Mouse (Mus musculus) limb, embryonic 12.5 days (tissue): ENCODE measurements at regions not wholly inside any gene's neighbourhood (a gene's known extent, or its start where the extent isn't known, plus 50 kb on each side); places are given as distances from the start of the nearest gene placed in this dataset.

ENCODE experiments used
- ATAC-seq: fragments of 200-750 bp; cut with Nextera tagmentation; 2 replicates; pipeline ENCODE4 v1.8.0; 2017; ENCODE audit warnings: low read depth, moderate TSS enrichment; ENCODE audit not compliant: insufficient number of reproducible peaks, insufficient read depth, low FRiP score, low TSS enrichment
- H3K27ac ChIP-seq: fragments of 300-500 bp; sonication (generic); 2 replicates; pipeline ENCODE4 v1.5.1; 2016; ENCODE audit warnings: mild to moderate bottlenecking, moderate library complexity
- H3K27me3 ChIP-seq: fragments of 300-500 bp; sonication (generic); 2 replicates; pipeline ENCODE4 v1.6.1; 2016; ENCODE audit warnings: mild to moderate bottlenecking, moderate library complexity
- H3K36me3 ChIP-seq: fragments of 300-500 bp; sonication (generic); 2 replicates; pipeline ENCODE4 v1.6.1; 2016; ENCODE audit warnings: mild to moderate bottlenecking, moderate library complexity
- H3K4me1 ChIP-seq: fragments of 300-500 bp; sonication (generic); replicated peaks from 2 replicates; pipeline ENCODE4 v1.6.1; 2016
- H3K4me2 ChIP-seq: fragments of 300-500 bp; sonication (generic); 2 replicates; pipeline ENCODE4 v1.6.1; 2016; ENCODE audit warnings: mild to moderate bottlenecking, moderate library complexity
- H3K4me3 ChIP-seq: fragments of 300-500 bp; sonication (generic); replicated peaks from 2 replicates; pipeline ENCODE4 v1.5.1; 2016; ENCODE audit warnings: mild to moderate bottlenecking
- H3K9ac ChIP-seq: fragments of 300-500 bp; sonication (generic); replicated peaks from 2 replicates; pipeline ENCODE4 v1.6.1; 2016; ENCODE audit warnings: mild to moderate bottlenecking, moderate library complexity
- H3K9me3 ChIP-seq: fragments of 300-500 bp; sonication (generic); 2 replicates; pipeline ENCODE4 v1.6.1; 2016; ENCODE audit warnings: mild to moderate bottlenecking, moderate library complexity
- WGBS: fragments of 180-500 bp; shearing (Covaris S2); methylation state at CpG from one replicate; pipeline ENCODE4 v1.1.7; 2016; 5-methylcytosine and 5-hydroxymethylcytosine counted together

DNA sequence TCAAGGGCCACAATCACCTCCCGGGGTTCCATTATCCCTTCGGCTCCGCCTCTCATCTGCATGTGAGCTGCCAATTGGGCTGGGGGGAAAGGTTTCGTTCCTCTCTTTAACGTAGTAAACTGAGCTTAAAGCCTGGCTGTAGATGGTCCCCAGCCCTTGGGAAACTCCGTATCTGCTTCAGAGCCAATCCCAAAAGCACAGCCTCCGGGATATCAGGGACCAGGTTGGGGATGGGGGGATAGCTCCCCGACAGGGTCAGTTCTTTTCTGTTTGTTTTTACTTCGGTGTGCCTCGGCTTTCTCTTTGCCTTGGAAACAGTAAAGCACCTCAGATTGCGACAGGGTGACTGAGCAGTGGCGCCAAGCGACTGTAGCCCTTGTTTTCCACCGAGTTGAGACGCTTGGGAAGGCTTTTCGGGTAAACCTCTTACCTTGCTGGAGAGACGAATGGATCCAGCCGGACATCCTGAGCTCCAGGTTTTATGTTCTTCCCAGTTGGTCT lies 64.5 kb downstream of the Tfap2c start:
- H3K27ac ChIP-seq: no peak overlapping the region
- H3K4me1 ChIP-seq: peaks cover 15% of the 10 kb centered on the region
- H3K4me2 ChIP-seq: peak overlapping the region; percentile 64
- peak overlapping the region; percentile 38 for H3K4me3 ChIP-seq
- H3K27me3 ChIP-seq: peaks cover 22% of the 10 kb centered on the region
- under 1% methylated on average over 18 of the region's 18 CpGs for WGBS
- no peak for ATAC-seq
- H3K9me3 ChIP-seq: no peaks in the 10 kb centered on the region
- no peaks in the 10 kb centered on the region for H3K36me3 ChIP-seq
- peak overlapping the region; percentile 50 for H3K9ac ChIP-seq

GRCm38 (mm10) chr2:172615148-172615547 lies 65.8 kb downstream of the Tfap2c start:
- Histone ChIP-seq H3K4me3 (no peak overlapping the region), H3K27me3 (peaks cover 22% of the 10 kb centered on the region), H3K9ac (no peak overlapping the region), H3K4me2 (no peak overlapping the region), H3K4me1 (peaks cover 16% of the 10 kb centered on the region), H3K36me3 (no peaks in the 10 kb centered on the region), H3K9me3 (no peaks in the 10 kb centered on the region), H3K27ac (no peak overlapping the region)
- WGBS: 40% methylated on average over 2 of the region's 2 CpGs
- no peak for ATAC-seq

DNA sequence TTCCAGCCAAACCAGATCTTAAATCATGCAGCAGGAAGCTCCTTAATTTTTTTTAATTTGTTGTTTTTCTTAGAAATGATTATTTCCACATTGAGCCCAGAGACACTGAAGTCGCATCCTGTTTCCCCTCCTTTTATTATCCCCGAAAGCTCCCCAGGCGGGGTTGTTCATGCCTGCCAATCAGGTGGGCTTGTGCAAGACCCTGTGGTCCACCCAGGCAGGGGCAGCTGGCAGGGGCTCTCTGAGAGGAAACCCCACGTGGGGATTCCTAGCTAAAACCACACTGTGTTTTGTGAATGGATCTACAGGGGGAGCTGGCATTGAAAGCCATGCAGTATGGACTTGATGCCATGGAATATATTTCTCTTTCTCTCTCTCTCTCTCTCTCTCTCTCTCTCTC lies 66.2 kb downstream of the Tfap2c start:
- 30% methylated on average over 4 of the region's 4 CpGs for WGBS
- Histone ChIP-seq H3K27ac (no peak overlapping the region), H3K4me3 (no peak overlapping the region), H3K9me3 (no peaks in the 10 kb centered on the region), H3K27me3 (peaks cover 22% of the 10 kb centered on the region), H3K4me2 (no peak overlapping the region), H3K9ac (no peak overlapping the region), H3K36me3 (no peaks in the 10 kb centered on the region), H3K4me1 (peaks cover 20% of the 10 kb centered on the region)
- no peak for ATAC-seq

DNA sequence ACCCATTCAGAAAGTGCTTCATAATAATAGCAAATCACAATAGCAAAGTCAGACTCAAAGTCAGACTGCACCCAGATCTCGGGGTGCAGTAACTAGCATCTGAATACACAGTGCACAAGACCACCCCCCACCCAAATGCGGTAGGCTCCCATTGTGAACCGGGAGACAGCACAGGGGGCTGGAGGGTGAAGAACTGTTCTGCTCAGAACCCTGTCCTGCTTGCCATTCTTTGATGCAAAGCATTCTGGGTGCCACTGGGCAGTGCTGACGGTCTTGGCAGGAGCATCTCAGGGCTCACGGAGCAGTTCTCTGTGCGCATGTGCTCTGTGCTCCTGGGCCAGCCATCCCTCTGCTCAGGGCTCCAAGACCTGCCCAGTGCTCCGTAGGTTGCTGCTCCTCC lies 69.8 kb downstream of the Tfap2c start:
- Histone ChIP-seq H3K27ac (no peak overlapping the region), H3K9ac (no peak overlapping the region), H3K4me3 (no peak overlapping the region), H3K27me3 (peaks cover 15% of the 10 kb centered on the region), H3K36me3 (no peaks in the 10 kb centered on the region), H3K9me3 (no peaks in the 10 kb centered on the region), H3K4me2 (no peak overlapping the region), H3K4me1 (peaks cover 26% of the 10 kb centered on the region)
- ATAC-seq: no peak
- WGBS: 89% methylated on average over 7 of the region's 7 CpGs

GRCm38 (mm10) chr2:172620001-172620400 lies 70.6 kb downstream of the Tfap2c start:
- H3K36me3 ChIP-seq: no peaks in the 10 kb centered on the region
- peak; percentile 38; the same call in 1 of the 2 replicates for ATAC-seq
- no peak overlapping the region for H3K4me3 ChIP-seq
- no peak overlapping the region for H3K27ac ChIP-seq
- H3K27me3 ChIP-seq: peaks cover 9% of the 10 kb centered on the region; the same call in 1 of the 2 replicates
- no peak overlapping the region for H3K9ac ChIP-seq
- peaks cover 18% of the 10 kb centered on the region for H3K4me1 ChIP-seq
- 45% methylated on average over 5 of the region's 5 CpGs for WGBS
- H3K9me3 ChIP-seq: no peaks in the 10 kb centered on the region
- no peak overlapping the region for H3K4me2 ChIP-seq

DNA sequence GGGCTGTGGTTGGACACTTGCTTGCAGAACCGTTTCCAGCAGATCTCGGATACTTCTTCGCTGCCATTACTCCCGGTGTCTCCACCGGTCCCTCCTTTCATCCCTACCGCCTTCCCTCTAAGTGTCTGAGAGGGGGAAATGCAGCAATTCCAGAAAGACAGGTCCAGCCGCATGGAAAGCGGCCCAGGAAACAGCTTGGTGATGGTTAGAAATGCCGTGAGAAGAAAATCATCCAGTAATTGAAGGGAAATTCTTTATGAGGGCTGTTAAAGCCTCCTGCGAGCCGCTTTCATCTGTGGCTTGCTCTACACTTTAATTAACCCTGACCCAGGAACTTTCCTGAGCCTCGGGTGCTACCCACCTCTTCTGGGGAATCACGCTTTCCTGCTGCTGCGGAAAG lies 74.3 kb downstream of the Tfap2c start:
- Histone ChIP-seq H3K4me2 (peak overlapping the region; percentile 37), H3K9me3 (no peaks in the 10 kb centered on the region), H3K27ac (0 out of 2 replicates have a peak overlapping the region, but pooled peaks have one; percentile 29), H3K4me1 (peaks cover 18% of the 10 kb centered on the region), H3K36me3 (no peaks in the 10 kb centered on the region), H3K4me3 (no peak overlapping the region), H3K9ac (0 out of 2 replicates have a peak overlapping the region, but pooled peaks have one; percentile 31), H3K27me3 (peaks cover 9% of the 10 kb centered on the region; the same call in 1 of the 2 replicates)
- no peak for ATAC-seq
- WGBS: 3% methylated on average over 14 of the region's 14 CpGs

DNA sequence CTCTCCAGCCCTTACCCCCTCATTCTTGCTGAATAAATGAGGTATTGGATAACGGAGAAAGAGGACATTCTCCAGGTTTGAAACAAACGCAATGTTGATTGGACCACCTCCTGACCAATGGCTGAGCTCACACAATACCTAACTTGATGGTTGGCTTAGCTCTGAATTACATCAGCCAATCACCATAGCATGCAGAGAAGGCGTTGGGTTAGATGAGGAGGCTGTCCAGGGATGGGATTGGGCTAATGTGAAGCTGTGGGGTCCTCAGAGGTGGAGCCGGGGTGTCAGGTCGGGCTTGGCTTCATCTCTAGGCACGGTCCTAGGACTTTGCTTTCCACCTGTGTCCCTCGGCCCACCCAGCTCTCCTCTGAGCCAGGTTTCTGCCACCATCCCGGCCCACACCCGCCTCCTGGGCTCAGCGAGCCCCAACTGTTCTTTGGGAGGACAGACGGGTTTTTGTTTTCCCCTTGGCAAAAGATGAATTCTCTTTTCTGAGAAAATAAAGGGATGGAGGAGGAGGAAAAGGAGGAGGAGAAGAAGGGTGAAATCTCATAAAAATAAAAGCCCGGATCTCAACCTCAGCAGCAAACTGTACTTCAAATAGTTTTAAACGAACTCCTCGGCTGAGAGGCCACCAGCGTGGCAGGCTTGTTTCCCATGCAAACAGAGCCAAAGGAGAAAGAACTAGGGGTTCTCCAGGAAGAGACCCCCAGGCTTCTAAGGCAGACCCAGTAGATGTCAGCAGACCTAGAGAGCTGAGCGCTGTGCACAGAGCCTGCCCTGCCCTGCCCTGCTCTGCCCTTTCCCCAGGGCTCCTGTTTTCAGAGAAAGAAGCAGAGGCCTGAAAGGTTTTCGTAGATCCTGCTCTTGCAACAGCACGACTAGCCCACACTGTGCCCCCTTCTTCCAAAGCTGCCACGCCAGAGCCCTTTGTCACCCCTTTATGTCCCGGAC lies 78.2 kb downstream of the Tfap2c start:
- no peak overlapping the region for H3K4me3 ChIP-seq
- H3K27me3 ChIP-seq: peaks cover 9% of the 10 kb centered on the region; the same call in 1 of the 2 replicates
- H3K9ac ChIP-seq: no peak overlapping the region
- H3K27ac ChIP-seq: no peak overlapping the region
- no peak for ATAC-seq
- no peaks in the 10 kb centered on the region for H3K9me3 ChIP-seq
- H3K4me1 ChIP-seq: peaks cover 16% of the 10 kb centered on the region
- H3K36me3 ChIP-seq: no peaks in the 10 kb centered on the region
- 70% methylated on average over 20 of the region's 20 CpGs for WGBS
- no peak overlapping the region for H3K4me2 ChIP-seq

DNA sequence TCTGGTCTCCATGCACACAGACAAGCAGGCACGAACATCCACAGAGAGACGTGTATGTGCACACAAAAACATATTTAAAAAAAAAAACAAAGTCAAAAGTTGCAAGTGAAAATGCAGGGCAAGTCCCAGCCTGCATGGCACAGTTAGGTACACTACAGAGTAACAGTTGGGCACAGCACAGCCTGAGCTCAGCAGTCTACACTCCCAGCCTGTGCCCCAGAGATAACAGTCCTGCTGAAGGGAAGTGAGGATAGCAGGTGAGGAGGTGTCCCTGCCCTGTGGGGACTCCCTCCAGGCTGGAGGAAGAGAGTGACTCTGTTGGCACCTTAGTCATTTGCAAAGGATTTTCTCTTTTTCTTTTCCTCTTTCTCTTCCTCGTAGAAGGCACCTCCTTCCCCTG lies 80.9 kb downstream of the Tfap2c start:
- Histone ChIP-seq H3K4me1 (0 out of 2 replicates have a peak, but pooled peaks cover 5% of the 10 kb centered on the region), H3K9me3 (no peaks in the 10 kb centered on the region), H3K4me3 (no peak overlapping the region), H3K9ac (no peak overlapping the region), H3K27ac (no peak overlapping the region), H3K27me3 (no peaks in the 10 kb centered on the region), H3K36me3 (no peaks in the 10 kb centered on the region), H3K4me2 (no peak overlapping the region)
- WGBS: 75% methylated on average over 3 of the region's 3 CpGs
- no peak for ATAC-seq

DNA sequence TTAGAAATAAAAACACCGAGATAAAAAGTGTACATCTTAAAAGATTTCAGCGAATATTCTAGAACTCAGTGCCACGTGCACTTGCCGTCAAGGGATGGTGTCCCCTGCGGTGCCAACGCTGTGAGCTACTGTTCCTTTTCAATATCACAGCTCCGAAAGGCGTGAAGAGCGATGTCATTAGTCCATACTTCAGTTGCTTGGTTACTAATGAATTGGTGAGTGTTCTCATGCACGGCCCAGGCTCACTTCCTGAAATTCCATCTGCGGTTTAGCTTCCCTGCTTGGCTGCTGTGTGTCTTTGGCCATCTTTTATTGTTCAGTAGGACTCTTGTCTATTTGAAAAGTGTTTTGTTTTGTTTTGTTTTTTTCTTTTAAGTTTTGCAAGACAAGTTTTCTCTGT lies 93.2 kb downstream of the Tfap2c start:
- no peak for ATAC-seq

DNA sequence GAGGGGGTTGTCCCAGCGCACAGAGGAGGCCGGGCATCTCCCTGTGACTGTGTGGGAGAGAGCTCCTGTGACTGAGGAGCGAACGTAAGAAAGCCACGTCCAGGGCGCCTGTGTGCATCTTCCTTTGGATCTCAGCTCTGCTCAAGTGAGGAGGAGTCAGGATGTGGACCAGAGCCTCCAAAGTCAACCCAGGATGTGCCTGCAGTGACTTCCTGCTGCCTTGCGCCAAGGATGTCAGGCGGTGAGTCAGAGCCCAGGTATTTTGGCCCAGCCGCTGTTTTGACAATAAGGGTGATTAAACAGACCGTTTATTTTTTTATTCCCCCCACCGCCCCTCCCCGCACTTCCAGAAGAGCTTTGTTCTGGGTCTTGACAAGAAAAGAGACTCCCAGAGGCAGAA lies 94.5 kb downstream of the Tfap2c start:
- Histone ChIP-seq H3K4me2 (peak overlapping the region; percentile 9; the same call in 1 of the 2 replicates), H3K36me3 (no peaks in the 10 kb centered on the region), H3K27me3 (peaks cover 4% of the 10 kb centered on the region; the same call in 1 of the 2 replicates), H3K9me3 (0 out of 2 replicates have a peak, but pooled peaks cover 3% of the 10 kb centered on the region), H3K27ac (0 out of 2 replicates have a peak overlapping the region, but pooled peaks have one; percentile 23), H3K4me1 (peaks cover 15% of the 10 kb centered on the region), H3K9ac (no peak overlapping the region), H3K4me3 (no peak overlapping the region)
- WGBS: 24% methylated on average over 12 of the region's 12 CpGs
- ATAC-seq: no peak

More for the DNA sequence above, 93.2 kb downstream of the Tfap2c start:
- no peak overlapping the region for H3K4me2 ChIP-seq
- 81% methylated on average over 11 of the region's 11 CpGs for WGBS
- no peaks in the 10 kb centered on the region for H3K36me3 ChIP-seq
- H3K4me1 ChIP-seq: peaks cover 15% of the 10 kb centered on the region
- no peak overlapping the region for H3K4me3 ChIP-seq
- H3K27me3 ChIP-seq: peaks cover 4% of the 10 kb centered on the region; the same call in 1 of the 2 replicates
- no peak overlapping the region for H3K27ac ChIP-seq
- 0 out of 2 replicates have a peak, but pooled peaks cover 3% of the 10 kb centered on the region for H3K9me3 ChIP-seq
- H3K9ac ChIP-seq: no peak overlapping the region

GRCm38 (mm10) chr2:172644451-172644850 lies 95.1 kb downstream of the Tfap2c start:
- no peak for ATAC-seq
- H3K27me3 ChIP-seq: peaks cover 4% of the 10 kb centered on the region; the same call in 1 of the 2 replicates
- no peak overlapping the region for H3K4me3 ChIP-seq
- peaks cover 15% of the 10 kb centered on the region for H3K4me1 ChIP-seq
- H3K4me2 ChIP-seq: no peak overlapping the region
- no peak overlapping the region for H3K27ac ChIP-seq
- no peak overlapping the region for H3K9ac ChIP-seq
- 23% methylated on average over 6 of the region's 6 CpGs for WGBS
- H3K36me3 ChIP-seq: no peaks in the 10 kb centered on the region
- H3K9me3 ChIP-seq: 0 out of 2 replicates have a peak, but pooled peaks cover 3% of the 10 kb centered on the region
